In genomic region chr11:72948254-72948653, GRCm38 (mm10) we compare ENCODE assay signal across 15 mouse cellular contexts.
"Had no signal": no experiment of that assay in that cellular context is flagged by ENCODE, and none has a peak within 500 bp of the region (broad histone marks: within the 10 kb centered on the region; RNA-seq: fewer than 3 reads in every experiment).

No protein-coding gene starts in this region.

- H3K27me3 ChIP-seq: kidney, embryonic 15.5 days; neural tube, embryonic 15.5 days had no signal

- H3K36me3 ChIP-seq: kidney, embryonic 15.5 days; limb, embryonic 10.5 days; neural tube, embryonic 15.5 days had no signal

- H3K9me3 ChIP-seq: kidney, embryonic 15.5 days; limb, embryonic 10.5 days; neural tube, embryonic 15.5 days had no signal

- H3K4me2 ChIP-seq: kidney, embryonic 15.5 days; liver, embryonic 11.5 days; lung, embryonic 14.5 days; neural tube, embryonic 15.5 days had no signal

- H3K9ac ChIP-seq: kidney, embryonic 15.5 days; lung, embryonic 14.5 days; neural tube, embryonic 15.5 days had no signal

- H3K4me3 ChIP-seq: kidney, embryonic 15.5 days; left cerebral cortex, adult 2 months; limb, embryonic 10.5 days; myocyte; neural tube, embryonic 15.5 days had no signal

- ATAC-seq: intestine, embryonic 16.5 days had no signal

- H3K4me1 ChIP-seq: neural tube, embryonic 15.5 days had no signal

- DNase-seq: kidney, adult 2 months; kidney, postnatal 14 days; lung, embryonic 14.5 days; lung, postnatal 10 days; lung, postnatal 4 days; midbrain, embryonic 14.5 days; right cerebral cortex, adult 18-20 months had no signal

- H3K27ac ChIP-seq: kidney, embryonic 15.5 days; left cerebral cortex, adult 2 months; limb, embryonic 10.5 days; neural tube, embryonic 15.5 days; stomach, postnatal 0 days had no signal
